Mouse (Mus musculus) monocyte, adult 59 days (primary cell): ENCODE data around the gene Map2k7. TPM values are rescaled to one million over a fixed set of nuclear protein-coding genes. Genes with fewer than 3 reads are reported as not detected.

ENCODE experiments used
- total RNA-seq, 2 experiments: library from RNA; stranded (reverse); gene quantifications; one replicate each; pipeline ENCODE4 v1.2.4; 2023

The Map2k7 gene
- total RNA-seq = 10 to 100 TPM; 76.0 to 85.7 TPM

DNA sequence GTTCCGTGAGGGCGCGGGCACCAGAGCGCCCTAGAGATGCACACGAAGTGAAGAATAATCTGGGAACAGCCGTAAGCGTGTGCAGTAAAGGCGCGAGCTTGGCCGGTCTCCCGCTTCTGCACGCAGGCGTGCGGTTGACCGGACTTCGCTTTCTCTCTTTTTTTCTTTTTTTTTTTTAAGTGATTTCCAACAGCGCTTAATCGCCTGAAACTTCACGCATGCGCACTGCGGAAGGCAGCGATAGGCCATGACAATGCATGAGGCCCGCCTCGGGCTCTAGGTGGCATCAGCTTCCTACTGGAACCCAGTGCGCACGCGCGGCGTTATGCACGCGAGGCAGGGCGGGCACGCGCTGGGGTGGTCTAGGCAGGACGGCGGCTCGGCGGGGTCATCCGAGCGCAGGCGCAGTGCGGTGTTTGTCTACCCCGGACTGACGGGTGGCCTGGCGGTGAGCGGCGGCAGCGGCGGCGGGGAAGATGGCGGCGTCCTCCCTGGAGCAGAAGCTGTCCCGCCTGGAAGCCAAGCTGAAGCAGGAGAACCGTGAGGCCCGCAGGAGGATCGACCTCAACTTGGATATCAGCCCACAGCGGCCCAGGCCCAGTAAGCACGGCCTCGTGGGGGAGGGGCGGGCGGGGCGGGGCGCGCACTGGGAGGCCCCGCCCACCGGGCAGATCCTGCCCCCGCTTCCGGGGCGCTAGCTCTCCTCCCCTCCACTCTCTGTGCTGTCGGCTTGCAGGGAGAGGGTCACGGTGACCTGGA lies at the start of gene Map2k7, which contains the start of gene Gm49320:
TSS of gene Map2k7 (plus strand) at position 307 of the 759 bp plus-strand sequence.
TSS of gene Gm49320 (plus strand) at position 432 of the 759 bp plus-strand sequence.

DNA sequence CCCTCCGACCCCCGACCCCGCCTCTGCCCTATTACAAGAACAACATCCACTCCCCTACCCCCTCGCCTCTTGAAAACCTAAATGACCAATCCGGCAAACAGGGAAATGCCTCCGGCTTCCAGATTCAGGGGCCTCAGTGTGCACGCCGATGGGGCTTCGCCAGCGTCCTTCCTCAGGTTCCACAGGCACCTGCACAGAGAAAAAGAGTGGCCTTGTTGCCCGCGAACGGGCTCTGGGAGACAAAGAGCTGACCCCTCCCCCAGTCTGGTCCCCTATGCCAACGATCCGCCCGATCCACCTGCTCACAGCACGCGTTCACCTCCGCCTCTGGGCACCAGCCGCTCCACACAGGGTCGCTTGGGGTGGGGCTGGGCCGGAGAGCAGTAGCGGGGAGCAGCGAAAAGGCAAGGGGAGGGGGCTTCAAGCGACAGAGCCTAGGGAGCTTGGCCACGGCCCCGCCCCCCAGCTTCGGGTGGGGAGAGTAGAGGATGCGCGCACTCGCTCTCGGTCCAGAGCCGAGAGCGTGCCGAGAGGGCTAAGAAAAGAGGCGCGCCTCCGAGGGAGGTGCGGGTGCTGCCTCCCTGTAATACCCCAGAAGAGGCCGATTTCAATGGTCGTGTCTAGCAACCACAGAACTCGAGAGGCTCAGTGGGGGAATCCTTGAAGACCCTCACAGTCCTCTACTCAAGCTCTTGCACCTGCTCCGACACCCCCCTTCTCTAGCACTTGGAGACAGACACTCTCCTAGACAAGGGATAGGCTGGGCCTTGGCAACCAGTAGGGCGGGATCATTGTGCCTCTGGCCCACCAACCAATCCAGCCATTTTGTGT lies 21.5 kb upstream of the Map2k7 start, which contains the start of gene Prr36:
TSS of gene Prr36 (minus strand) at position 669 of the 831 bp plus-strand sequence.

DNA sequence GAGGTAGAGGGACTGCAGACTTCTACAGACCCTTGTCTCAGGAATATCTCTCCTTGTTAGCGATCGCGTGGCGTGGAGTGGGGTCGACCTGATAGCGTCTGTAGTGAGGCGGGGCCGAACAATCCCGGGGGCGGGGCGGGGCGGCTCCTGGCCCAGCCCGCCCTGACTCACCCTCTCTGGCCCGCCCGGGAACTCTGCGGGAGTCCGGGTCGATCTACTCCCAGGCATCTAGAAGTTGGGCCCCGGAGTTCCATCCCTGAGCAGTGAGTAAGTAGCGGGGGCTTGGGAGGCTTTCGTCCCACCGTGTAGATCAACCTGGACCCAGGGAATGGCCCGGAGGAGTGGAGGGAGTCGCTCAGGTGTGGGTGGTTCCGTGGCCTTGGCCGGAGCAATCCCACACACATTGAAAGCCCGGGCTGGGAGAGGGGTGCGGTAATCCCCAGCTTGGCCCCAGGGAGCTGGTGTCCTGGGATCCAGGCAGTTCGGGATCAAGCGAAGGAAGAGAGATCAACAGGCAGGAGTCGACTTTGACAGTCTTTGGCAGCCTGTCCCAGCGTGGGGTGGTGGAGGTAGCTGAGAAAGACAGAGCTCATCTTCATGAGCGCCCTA lies 11.7 kb upstream of the Map2k7 start, which contains the start of gene Lrrc8e:
TSS of gene Lrrc8e (plus strand) at position 89 of the 609 bp plus-strand sequence.

DNA sequence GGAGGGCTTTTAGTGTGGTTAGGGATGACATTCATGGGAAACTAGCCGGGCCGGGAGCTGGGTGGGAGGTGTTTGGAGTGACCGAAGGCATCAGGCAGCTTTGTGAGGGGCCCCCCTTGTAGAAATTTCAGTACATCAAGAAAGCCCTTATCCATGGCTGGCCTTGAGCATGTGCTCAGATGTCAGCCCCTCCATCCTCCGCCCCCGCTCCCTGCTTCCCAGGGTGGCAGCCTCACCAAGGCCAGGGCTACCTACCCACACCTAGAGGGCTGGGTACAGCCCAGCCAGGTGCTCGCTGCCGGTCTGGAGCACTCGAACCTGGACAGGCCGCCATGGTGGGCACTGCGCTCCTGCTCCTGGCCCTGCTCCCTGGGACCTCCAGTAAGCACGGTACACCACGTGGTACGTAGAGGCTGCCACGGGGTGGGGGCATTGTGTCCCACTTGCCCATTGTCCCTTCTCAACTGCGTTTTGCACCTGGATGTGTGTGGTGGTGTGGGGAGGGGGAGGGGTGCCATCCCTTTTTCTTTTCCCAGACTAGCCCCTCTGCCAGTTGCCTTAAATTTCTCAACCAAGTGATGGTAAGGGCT lies 9.5 kb downstream of the Map2k7 start, which contains the start of gene Tgfbr3l:
TSS of gene Tgfbr3l (plus strand) at position 264 of the 590 bp plus-strand sequence.

DNA sequence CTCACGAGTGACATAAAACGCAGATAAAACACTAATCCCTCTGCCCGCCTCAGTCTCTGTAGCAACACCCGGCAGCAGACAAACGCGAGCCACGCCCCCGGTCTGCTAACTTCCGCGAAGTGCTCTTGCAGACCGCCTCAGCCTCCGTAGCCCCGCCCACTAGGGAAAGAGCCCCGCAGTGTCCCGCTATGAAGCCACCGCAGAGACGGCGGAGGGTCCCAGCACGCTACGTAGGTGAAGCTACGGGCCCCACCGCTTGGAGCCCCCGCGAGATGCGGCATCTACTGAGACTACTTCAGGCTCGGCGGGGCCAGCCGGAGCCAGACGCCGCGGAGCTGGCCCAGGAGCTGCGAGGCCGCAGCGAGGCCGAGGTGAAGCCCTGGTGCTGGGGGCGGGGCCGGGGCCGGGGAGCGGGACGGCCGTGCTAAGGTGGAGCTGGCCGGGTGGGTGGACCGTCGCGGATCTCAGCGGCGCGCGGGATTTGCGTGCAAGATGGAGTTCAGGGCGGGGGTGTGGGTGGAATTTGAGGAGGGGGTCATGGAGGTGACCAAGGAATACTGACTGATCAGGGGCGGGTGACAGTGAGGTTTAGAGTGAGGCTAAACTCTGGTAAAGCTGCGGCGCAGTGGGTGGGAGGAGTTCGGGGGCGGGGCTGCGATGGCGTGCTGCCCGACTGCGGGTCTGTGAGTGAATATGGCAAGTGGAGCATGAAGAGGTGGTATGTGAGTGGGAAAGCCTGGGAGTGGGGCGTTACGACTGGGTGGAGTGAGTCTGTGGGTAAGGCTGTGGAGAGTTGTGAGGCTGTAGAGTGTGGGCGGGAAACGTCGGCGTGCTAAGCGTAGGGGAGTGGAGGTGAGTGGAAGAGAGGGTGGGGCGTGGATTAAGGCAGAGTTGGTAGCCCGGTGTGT lies 14.6 kb downstream of the Map2k7 start, which contains the start of gene Snapc2:
TSS of gene Snapc2 (plus strand) at position 147 of the 908 bp plus-strand sequence.

DNA sequence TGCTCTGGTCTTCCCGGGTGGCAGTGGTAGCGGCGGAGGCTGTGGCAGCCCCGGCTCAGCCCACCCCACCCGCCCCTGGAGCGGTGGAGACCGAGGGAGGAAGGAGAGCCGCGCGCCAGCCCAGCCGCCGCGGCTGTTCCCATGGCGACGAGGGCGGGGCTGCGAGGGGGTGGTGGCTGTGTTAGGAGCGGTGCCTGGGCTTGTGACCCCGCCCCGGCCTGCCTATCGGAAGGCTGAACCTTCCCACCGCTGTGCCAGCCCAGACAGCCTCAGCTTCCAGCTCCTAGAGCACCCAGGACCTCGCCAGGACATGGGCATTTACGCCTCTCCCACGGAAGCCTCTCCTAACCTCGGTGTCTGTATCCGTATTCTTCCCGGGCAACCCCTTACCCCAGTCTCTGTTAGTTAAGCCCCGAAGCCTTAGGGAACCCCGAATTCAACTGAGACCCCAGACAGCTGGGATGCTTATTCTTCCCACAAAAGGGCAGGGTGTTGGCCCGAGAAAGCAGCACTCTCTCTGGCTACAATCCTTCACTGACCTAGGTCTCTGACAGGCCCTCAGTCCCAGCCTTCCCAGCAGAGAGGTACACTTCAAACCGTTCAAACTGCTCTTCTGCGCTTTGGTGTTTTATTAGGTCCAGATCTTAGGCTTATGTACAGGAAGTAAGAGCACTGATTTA lies 20.7 kb downstream of the Map2k7 start, which contains the start of gene Ctxn1:
TSS of gene Ctxn1 (minus strand) at position 150 of the 680 bp plus-strand sequence.

DNA sequence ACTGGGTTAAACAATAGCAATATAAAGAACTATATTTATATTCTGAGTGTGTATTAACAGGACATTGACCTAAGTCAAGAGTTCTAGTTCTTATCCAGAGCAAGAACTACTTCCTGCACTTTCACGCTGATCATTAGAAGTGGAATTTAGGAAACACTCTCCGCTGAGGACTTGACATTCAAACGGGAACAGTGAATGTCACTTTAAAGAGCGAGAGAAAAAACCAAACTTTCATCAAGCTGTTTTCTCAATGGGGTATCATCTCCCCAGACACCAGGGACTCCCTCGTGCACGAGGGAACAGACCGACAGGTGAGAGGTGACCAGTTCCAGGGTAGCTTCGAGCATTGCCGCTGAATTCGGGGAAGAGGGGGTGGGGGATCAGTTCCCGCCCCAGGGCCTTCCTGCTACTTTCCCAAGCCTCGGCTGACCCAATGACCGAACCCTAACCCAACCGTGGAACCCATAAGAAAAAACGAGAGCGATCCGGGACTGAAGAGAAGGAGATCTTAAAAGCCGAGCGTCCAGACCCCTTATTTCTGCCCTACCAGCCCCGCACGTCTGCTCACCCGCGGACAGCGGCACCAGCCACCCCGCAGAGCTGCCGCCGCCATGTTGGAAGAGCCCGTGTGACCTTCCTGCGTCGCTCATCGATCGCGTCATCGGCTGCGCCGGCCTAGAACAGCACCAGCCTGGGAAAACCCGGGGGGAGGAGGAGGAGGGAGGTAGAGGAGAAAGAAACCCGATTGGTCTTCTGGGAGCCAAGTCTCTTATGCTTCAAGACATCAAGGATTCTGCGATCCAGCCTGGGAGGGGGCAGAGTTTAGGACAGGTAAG lies 37.0 kb downstream of the Map2k7 start, which contains the start of gene Timm44:
TSS of gene Timm44 (minus strand) at position 639 of the 836 bp plus-strand sequence.

Other genes with a start within 250 kb of the Map2k7 start
- gene Cd209f, start 132.9 kb upstream of the Map2k7 start, total RNA-seq = not detected
- not detected for gene Cd209g, start 104.6 kb upstream of the Map2k7 start, total RNA-seq
- 1 to 10 TPM; 9.8 TPM for gene Evi5l, start 72.2 kb upstream of the Map2k7 start, total RNA-seq
- not detected for gene Prr36, start 21.3 kb upstream of the Map2k7 start, total RNA-seq
- not detected for gene Lrrc8e, start 11.9 kb upstream of the Map2k7 start, total RNA-seq
- not detected for gene Gm49320, start 125 bp downstream of the Map2k7 start, total RNA-seq
- 10 to 100 TPM in 1 of 2 experiments, 1 to 10 TPM in 1; 8.3 to 10.2 TPM for gene Tgfbr3l, start 9.5 kb downstream of the Map2k7 start, total RNA-seq
- gene Snapc2, start 14.3 kb downstream of the Map2k7 start, total RNA-seq = 10 to 100 TPM in 1 of 2 experiments, 1 to 10 TPM in 1; 8.8 to 14.5 TPM
- 1 to 10 TPM in 1 of 2 experiments, under 1 TPM in 1; 0.94 to 1.2 TPM for gene Ctxn1, start 20.5 kb downstream of the Map2k7 start, total RNA-seq
- gene Timm44, start 37.2 kb downstream of the Map2k7 start, total RNA-seq = 10 to 100 TPM; 52.5 to 54.7 TPM
- 10 to 100 TPM; 20.0 to 23.1 TPM for gene Ccl25, start 86.5 kb downstream of the Map2k7 start, total RNA-seq
- 10 to 100 TPM; 77.6 to 84.8 TPM for gene Elavl1, start 86.7 kb downstream of the Map2k7 start, total RNA-seq